Mouse (Mus musculus) embryo, embryonic 11.5 days (tissue): Measurements from ENCODE around the gene Krtap1-3.

ENCODE experiments used
- DNase-seq: peaks from one replicate; pipeline ENCODE4 v3.0.0-alpha.2; 2012; ENCODE audit warnings: low read depth, low spot score

The Krtap1-3 gene

DNA sequence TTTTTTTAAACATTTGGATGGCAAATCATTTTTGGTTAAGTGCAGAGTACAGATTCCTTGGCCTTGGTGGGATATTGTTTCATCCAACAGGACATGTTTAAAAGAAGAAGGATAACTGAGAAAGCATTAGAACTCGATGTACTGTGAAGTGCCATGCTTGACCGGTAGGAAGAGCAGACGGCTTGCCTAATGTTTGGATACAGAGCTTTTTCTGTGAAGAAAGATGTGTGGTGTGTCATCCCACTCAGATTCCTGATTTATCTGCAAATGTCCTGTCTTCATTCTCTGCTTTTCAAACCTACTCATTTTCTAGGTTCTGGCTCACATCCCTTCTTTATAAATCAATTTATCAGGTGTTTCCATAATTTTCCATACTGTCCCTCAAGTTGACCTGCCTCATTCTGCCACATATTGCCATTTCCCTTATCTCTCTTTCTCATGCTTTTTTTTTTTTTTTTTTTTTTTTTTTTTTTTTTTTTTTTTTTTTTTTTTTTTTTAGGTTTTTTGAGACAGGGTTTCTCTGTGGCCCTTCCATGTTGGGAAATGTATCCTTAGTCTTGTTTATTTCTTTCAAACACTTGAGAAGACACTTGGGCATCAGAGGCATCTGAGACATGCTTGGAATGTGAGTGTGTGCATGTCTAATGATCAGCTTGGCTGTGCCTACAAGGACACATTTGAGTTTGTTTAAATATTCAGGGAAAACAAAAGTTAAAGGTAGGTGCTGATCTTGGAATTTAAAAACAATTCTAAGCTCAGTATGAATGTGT, 33.0 kb downstream of the Krtap1-3 start:
- DNase-seq, result no peak

DNA sequence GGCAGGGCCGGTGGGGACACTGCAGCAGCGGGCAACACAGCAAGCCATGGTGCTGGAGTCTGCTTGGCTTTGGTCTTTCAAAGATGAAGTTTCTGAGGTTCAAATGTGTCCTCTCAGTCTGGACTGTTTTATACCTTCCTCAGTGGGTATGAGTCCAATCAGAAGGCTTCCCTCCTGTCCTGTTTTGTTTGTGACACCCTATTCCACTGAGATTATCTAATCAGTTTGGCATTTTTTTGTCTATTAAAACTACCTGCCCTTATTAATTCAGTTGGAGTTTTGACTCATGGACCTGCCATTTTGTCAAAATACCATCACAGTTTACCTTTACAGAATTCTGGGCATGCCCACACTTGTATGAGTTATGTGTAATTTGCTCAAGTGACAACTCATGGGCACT, 34.4 kb downstream of the Krtap1-3 start, which contains the start of gene Krtap3-2:
TSS of gene Krtap3-2 (minus strand) at position 101 of the 400 bp plus-strand sequence.
- no peak for DNase-seq

DNA sequence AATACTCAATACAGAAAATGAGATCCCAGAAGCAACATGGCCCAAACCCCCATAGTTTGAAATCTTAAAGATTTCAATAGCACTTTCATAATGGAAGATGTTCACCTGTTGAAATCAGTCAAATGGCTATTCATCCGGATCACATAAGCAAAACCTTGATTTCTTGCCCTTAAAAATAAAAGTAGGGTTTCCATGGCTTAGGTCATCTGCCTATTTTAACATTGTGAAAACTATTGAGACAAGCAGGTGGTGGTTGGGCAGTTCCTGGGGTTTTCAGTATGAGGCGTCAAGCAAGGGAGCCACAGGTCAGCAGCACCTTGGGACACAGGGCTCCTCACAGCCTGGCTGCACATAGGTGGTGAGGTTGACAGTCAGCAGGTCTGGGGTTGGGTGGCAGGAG, 34.9 kb downstream of the Krtap1-3 start:
- no peak for DNase-seq

DNA sequence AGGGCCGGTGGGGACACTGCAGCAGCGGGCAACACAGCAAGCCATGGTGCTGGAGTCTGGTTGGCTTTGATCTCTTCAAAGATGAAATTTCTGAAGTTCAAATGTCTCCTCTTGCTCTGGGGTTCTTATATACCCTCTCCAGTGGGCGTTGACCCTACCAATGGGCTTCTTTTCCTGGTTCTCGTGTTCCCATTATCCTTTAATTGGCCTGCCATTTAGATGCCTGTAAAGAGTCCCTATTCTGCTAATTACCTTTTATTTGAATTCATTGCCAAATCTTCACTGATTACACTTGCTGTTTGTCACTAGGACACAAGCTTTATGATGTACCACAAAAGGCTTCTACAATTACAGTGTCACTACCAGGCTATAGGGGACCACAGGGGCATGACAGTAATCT, 40.4 kb downstream of the Krtap1-3 start, which contains the start of gene Krtap3-3:
TSS of gene Krtap3-3 (minus strand) at position 101 of the 400 bp plus-strand sequence.
- DNase-seq, result no peak

DNA sequence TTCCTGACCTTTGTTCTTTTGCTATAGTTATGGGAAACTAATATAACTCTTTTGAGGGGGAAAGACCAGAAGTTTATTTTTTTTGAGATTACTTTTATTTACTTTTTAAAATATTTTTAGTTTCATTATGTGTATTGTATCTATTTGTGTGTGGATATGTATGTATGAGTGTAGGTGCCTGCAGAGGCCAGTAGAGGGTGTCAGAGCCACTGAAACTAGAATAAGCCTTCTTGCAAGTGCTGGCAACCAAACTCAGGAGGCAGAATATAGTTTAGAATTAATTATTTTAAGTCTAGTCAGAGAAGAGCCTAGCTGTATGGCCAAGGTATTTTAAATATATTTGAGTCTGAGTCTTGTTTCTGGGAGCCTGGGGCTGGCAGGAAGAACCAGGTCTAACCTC, 43.2 kb downstream of the Krtap1-3 start:
- no peak for DNase-seq
